Mouse (Mus musculus) common myeloid progenitor, adult 5-6 weeks (primary cell): ENCODE results near the gene Rtl8a. TPM values are rescaled to one million over a fixed set of nuclear protein-coding genes. Genes with fewer than 3 reads are reported as not detected.

Experiments used
- ATAC-seq: replicated peaks from 2 replicates; pipeline ENCODE4 v1.8.0; 2016; ENCODE audit warnings: low read depth, mild to moderate bottlenecking, moderate TSS enrichment, inconsistent platforms; ENCODE audit not compliant: poor library complexity, severe bottlenecking
- total RNA-seq: library from RNA; stranded (forward); fragments of 200-1000, 187-1606 nt; gene quantifications from 2 replicates; pipeline ENCODE4 v1.2.3, GENCODE M21; 2017

Rtl8a gene
- total RNA-seq, 1 experiment from 2014 or later, result not detected

DNA sequence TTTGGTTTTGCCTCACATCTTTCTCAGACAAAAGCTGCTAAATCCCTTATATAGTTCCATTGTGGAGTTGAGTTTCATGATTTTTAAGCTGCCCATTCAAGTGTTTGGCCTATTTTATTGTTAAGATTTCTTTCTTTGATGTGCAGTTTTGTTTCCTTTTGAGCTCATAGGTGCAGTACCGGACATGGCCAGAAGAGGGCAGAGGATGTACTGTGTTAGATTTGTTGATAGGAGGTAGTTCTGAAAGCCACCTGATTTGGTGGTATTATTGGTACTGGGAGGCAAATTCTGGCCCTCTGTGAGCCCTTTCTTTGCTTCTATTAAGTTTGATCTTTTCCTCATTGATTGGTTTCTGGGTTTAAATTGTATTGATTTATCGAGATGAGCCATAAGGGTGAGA lies 43.5 kb downstream of the Rtl8a start:
- ATAC-seq, result peak; percentile 65; the same call in 1 of the 2 replicates

Other genes with a start within 250 kb of the Rtl8a start
- gene Etd, start 208.8 kb downstream of the Rtl8a start, total RNA-seq, result not detected in 2 replicates
- 2.0 and 6.6 TPM in 2 replicates for gene Rtl8c, start 35.6 kb downstream of the Rtl8a start, total RNA-seq
- gene Gm14597, start 34.7 kb downstream of the Rtl8a start, total RNA-seq, result not detected in 2 replicates
- gene Rtl8b, start 26.7 kb upstream of the Rtl8a start, total RNA-seq, result 1.3 and 10.3 TPM in 2 replicates
- gene 4930502E18Rik, start 81.1 kb upstream of the Rtl8a start, total RNA-seq, result not detected in 2 replicates
- gene 1700013H16Rik, start 114.1 kb upstream of the Rtl8a start, total RNA-seq, result not detected in 2 replicates
- gene Zfp36l3, start 132.7 kb upstream of the Rtl8a start, total RNA-seq, result not detected in 2 replicates
- 3.6 and 5.8 TPM in 2 replicates for gene Xlr, start 154.0 kb upstream of the Rtl8a start, total RNA-seq